Mouse (Mus musculus): ENCODE measurements around the gene Atrx.

The Atrx gene

DNA sequence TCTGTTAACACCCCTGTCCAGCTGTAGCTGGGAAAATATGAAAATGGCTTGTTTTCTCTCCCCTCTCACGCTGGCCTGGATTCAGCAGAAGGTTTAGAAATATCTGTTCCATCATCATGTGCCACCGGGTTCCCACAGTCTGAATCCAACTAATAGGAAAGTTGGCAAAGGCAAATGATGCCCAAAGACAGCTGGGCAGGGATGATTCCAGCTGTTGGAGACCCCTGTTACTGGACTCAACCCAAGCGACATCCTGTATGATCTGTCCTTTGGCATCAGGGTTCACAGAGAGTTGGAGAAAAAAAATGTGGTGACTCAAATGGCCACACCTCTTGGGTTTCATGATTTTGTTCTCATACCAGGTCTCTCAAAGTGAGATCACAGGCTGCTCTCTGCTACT, 161.3 kb downstream of the Atrx start:
- DNase-seq (ENCODE audit: low spot score in 2 of 2) = no peak

DNA sequence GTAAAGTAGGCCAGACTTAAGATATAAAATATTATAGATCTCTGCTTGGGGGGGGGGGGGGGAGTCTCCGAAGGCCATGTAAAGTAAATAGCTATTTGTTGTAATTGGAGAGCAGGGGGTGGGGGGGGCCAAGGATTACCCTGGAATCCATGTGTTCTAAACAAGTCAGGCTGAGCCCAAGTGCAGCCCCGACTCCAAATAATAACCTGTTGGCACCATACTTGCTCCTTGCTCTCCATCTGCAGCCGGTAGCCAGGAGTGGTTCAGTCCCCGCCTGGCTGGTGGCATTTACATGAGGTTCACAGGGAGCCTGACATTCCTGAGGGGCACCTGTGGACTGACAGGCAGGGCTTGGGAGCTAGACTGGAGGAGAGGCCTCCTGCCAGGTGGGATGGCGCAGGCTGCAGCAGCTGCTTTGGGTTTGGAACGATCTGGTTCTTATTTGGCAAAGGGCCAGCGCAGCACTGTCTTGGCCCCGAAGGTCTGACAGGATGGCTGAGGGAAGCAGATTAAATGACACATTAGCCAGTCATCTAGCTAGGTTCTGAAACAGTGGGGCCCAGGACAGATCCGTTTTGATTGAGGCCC, 161.9 kb downstream of the Atrx start:
- no peak for DNase-seq (ENCODE audit: low spot score in 2 of 2)

DNA sequence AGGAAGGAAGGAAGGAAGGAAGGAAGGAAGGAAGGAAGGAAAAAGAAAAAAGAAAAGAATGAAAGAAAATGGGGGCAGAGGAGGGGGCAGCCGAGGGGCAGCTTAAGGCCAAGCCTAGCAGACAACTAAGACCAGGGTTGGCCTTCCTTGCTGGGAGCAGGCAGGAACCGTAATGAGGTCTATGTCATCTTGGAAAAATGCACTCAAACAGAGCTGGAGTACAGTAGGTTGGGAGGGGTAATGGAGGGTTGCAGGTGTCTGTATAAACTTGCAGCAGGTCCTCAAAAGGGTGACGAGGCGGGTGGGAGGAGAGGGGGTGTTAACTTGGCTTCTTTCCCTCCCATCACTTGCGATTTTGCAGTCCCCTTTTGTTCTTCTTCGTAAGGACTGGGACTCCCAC, 163.2 kb downstream of the Atrx start:
- no peak for DNase-seq (ENCODE audit: low spot score in 2 of 2)

DNA sequence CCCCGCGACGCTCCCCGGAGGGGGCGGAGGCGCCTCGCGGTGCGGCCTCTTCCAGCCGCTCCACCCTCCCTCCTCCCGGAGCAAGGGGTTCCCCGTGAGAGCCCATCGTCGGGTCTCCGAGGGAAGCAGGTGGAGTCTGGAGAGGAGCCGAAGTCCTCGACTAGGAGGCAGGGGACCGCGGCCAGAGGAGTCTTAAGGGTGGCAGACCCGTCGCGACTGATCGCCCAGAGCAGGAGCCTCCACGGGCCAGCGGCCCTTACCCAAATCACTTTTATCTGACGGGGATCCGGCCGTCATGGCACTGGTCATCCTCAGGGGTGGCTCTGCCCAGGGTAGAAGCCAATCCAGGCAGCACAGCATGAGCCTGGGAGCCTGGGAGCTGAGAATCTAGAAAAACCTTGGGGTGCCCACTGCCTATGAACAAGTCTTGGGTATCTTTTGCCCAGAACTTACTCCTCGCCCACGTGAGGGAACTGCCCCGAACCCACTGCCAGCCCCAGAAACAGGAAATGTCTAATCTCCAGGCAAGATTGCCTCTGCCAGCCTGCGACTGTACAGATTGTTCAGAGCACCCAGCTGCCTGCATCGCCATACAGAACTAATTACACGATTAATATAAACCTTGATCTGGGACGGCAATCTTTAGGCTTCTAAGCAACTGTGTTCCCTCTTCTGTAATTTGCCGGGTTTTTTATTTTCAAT, 164.0 kb downstream of the Atrx start:
- no peak for DNase-seq (ENCODE audit: low spot score in 2 of 2)

DNA sequence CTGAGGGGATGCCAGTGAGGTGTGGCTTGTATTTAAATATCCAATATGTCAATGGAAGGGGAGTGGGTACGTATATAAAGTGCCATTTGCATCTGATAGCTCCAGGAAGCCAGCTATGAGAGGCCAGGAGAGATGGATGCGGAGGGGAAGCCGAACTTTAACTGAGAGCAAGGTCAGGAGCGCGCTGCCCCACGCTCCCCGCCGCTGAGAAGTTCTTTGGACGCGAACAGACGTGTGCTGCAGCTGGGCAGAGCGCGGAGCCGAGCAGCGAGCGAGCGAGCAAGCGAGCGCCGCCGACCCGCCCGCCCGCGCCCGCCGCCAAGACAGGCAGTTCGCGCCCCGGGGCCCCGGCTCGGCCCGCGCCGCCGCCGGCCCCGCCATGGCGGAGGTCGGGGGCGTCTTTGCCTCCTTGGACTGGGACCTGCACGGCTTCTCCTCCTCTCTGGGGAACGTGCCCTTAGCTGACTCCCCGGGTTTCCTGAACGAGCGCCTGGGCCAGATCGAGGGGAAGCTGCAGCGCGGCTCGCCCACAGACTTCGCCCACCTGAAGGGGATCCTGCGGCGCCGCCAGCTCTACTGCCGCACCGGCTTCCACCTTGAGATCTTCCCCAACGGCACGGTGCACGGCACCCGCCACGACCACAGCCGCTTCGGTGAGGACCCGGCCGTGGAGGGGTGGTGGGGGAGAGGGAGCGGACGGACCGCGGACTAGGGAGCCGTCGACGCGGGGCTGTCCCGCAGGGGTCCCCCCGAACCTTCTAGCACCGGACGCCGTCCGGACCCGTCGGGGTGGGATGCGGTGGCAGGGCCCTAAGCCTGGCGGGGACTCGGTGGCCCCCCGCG, 164.8 kb downstream of the Atrx start, which contains the start of gene Fgf16:
Gene Fgf16, plus strand, starts transcription at position 118 of the 843 bp plus-strand sequence.
- no peak for DNase-seq (ENCODE audit: low spot score in 2 of 2)

DNA sequence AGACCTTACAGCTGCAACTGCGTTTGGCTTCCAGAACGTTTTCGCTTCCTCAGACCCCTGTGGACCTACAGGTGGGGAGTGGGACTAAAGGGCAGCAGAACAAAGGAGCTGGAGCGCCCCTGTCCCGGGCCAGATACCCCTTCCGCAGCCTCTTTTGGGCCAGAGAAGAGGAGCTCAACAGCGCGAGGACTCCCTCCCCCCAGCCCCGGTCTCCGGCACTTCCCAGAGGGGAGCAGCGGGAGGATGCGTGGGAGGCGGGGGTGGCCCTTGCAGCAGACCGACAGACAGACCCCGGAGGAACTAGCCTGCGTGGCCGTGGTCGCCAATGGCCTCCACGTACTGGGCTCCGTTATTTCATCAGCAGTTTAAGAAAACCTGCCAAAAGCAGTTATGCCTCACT, 165.6 kb downstream of the Atrx start:
- DNase-seq (ENCODE audit: low spot score in 2 of 2) = no peak

DNA sequence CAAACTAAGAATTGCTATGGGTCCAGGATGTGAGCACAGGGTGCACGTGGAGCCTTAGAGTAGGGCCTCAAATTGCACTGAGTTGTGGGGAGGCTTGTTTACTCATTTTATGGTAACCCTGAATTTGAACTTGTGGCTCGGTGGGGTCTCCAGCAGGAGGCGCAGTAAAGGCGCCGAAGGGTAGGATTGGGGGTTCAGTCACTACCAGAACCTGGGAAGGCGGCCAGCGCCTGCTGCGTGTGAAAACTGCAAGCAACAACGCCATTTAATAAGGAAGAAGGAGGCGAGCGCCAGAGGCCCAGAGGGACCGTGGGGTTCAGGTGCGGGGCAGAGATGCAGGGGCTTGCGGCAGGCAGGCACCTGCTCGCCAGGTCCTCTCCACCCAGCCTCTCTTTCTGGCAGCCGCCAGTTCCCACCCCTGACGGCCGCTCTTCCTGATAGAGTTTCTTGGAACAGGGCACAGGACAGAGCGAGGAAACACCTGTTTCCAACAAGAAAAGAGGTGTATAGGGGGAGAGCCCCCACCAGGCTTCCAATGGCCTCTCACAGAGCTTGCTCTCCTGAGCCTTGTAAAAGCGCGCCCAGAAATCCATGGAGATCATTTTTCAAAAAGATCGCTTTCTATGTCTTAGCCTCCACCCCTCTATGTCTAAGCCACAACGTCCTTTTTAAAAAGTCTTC, 166.2 kb downstream of the Atrx start:
- DNase-seq (ENCODE audit: low spot score in 2 of 2) = no peak

Data from right cerebral cortex, adult 2 months (tissue).